Mouse (Mus musculus) kidney, postnatal 10 days (tissue): ENCODE measurements around the gene Cmtm5.
"Not testable (repeated sequence)": the region's sequence is repeated elsewhere in the genome, so short reads cannot be mapped to it uniquely, and the experiment has no call there.

Experiments
- DNase-seq: peaks from one replicate; pipeline ENCODE4 v3.0.0; 2021; ENCODE audit warnings: mixed read lengths

The Cmtm5 gene

DNA sequence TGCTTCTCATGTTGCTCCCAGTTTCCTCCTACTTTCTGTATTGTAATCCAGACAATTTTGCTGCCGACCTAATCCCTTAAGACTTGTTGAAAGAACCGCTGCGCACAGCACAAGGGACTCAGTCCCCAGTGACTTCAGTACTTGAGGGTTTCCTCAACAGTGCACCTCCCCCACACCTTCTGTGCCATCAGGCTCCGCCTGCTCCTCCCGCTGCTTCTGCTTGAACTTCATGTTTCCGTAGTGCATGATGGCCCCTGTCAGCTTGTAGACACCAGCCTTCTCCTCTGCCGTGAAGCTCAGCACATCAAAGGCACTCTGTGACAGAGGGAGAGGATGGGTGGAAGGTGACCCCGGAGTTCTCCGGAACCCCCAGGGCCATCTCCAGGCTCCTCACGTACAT lies 24.7 kb downstream of the Cmtm5 start:
- DNase-seq: no peak

DNA sequence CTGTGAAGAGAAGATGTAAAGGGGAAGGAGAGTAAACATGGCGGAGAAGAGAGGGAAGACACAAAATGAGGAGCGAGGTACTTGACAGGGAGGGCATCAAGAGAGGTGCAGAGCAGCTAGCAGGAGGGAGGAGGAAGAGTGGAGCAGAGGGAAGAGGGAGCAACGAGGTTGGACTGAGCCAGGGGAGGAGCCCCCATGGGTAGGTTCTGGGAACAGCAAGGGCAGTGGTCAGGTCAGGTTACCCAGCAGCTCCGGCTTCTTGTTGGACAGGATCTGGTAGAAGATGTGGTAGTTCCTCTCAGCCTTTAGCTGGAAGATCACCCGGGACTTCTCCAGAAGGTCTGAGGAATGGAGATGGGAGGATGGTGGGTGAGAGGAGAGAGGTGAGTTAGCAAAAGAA lies 25.4 kb downstream of the Cmtm5 start:
- no peak for DNase-seq

DNA sequence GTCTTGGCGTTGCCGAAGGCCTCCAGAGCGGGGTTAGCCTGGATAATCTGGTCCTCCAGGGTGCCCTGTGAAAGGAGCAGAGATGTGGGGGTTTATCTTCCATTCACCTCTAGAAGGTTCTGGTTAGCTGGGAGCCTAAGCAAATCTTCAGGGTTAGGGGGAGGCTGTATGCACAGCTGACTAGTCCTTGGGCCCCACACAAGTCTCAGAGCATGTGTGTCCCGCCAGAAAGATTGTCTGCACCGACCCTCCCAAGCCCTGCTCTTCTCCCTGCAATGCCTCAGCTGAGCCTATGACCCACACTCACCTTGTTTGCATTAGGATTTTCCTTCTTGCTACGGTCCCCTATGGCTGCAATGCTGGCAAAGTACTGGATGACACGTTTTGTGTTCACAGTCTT lies 26.7 kb downstream of the Cmtm5 start:
- no peak for DNase-seq

DNA sequence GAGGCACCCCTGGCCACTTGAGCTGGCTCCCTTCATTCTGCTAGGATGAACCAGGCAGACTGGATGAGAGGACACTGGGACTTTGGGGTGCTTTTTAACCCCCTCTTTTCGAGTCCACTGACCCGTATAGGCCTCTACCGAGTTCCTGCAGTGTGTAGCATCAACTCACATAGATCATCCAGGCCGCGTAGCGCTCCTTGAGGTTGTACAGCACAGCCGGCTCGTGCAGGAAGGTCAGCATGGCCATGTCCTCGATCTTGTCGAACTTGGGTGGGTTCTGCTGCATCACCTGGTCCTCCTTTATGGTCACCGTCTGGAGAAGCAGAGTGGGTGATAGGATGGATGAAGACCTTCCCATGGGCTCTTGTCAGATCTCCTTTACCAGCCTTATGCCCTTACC lies 27.7 kb downstream of the Cmtm5 start:
- no peak for DNase-seq

DNA sequence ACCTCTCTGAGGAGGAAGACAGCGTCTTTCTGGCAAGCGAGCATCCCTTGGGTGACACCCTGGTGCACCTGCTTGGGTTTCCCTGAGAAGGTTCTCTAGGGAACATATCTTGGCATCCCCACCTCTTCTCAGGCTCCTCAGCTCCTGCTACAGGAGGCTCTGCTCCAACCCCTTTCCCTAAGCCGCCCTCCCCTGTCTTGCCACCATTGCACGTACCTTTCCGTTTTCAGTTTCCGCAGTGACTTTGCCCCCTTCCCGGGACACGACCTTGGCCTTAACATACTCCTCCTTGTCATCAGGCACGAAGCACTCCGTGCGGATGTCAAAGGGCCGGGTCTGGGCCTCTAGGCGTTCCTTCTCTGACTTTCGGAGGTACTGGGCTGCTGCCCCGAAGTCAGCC lies 29.0 kb downstream of the Cmtm5 start:
- no peak for DNase-seq

DNA sequence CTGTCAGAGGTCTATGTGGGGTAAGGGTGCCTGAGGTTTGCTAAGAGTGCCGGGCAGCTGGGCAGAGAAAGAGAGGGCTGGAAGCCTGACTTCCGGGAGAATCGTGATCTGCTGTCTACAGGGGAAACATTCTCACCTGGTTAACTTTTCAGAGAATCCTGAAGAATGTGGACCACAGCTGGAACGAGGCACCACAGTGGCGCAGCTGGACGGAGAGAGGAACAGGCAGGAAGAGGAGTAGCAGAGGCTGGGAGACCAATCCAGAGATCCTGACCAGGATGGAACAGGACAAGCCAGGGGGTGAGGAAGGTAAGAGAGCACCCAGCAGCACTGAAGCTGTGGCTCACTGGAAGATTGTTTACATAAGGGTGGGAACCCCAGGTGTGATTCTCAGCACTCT lies 29.6 kb downstream of the Cmtm5 start:
- no peak for DNase-seq

DNA sequence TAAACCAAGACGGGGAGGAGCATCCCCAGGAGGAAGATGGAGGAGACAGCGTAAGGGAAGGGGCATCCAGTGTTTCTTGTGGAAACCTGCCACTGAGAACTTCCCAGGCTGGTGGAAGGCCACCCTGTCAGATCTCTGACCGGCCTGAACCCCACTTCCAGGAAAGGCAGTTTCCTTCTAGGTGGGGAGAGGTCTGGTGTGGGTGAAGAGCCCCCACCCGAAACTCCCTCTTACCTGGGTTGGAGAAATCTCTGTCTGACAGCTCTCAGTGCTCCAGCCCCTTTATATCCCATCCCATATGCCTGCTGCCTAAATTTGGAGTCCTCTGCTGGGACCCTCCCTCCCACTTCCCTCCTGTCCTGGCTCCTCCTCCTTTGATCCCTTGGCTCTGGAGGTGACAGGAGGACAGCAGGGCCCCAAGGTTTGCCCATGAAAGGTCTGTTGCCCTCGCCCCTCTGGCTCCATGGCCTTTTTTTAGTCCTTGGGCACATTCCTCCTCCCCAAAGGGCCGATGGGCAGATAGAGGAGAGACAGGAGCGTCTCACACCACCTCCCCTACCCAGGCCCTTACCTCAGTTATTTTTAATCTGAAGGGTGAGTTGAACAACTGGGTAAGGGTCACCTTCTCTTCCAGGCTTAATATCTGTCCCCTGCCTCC lies 30.4 kb downstream of the Cmtm5 start, which contains the start of gene Myh6:
TSS of gene Myh6 (minus strand) at position 608 of the 658 bp plus-strand sequence.
- DNase-seq: no peak

DNA sequence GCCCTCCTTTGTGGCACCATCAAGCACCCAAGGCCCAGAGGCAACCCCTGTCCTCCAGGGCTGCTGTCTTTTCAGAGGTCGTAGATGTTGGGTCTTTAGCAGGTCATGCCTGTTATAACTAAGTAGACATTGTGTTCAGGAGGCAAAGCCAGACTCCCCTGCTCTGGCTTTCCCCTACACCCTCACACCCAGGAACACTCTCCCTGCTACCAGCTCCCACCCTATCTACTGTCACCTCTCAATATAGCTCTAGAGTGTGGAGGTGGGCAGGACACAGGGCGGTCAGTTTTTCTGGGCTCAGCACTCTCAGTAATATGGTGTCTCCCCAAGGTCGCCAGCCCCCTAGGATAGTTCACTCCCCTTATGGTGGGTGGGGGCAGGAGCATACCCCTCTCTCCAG lies 31.8 kb downstream of the Cmtm5 start:
- DNase-seq: no peak

DNA sequence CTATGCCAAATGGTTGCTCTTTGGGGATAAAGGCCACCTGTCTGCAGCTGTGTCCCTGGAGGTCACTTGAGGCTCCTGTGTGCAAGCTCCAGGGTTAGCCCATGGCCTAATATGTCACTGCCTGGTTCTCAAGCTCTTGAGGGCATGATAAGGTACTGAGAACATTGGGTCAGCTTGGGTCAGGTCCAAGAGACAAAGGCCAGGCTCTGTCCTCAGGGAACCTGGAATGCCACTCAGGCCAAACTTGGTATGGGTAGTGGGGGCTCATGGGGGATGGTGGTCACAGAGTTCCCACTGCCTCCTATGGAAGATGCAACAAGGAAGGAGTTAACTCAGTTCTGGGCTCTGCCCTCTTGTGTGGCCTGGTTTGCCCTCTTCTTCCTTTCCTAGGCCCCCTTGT lies 32.3 kb downstream of the Cmtm5 start:
- no peak for DNase-seq

DNA sequence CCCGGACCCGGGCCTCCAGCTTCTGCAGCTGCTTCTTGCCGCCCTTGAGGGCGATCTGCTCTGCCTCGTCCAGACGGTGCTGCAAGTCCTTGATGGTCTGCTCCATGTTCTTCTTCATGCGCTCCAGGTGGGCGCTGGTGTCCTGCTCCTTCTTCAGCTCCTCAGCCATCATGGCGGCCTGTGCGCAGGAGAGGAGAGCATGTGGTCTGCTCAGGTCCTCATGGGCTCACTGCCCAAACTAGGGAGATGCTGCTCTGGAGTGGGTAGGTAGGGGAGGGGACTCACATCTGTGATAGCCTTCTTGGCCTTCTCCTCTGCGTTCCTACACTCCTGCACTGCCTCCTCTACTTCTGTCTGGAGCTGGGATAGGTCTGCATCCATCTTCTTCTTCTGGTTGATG lies 36.7 kb downstream of the Cmtm5 start:
- DNase-seq: not testable (repeated sequence)

DNA sequence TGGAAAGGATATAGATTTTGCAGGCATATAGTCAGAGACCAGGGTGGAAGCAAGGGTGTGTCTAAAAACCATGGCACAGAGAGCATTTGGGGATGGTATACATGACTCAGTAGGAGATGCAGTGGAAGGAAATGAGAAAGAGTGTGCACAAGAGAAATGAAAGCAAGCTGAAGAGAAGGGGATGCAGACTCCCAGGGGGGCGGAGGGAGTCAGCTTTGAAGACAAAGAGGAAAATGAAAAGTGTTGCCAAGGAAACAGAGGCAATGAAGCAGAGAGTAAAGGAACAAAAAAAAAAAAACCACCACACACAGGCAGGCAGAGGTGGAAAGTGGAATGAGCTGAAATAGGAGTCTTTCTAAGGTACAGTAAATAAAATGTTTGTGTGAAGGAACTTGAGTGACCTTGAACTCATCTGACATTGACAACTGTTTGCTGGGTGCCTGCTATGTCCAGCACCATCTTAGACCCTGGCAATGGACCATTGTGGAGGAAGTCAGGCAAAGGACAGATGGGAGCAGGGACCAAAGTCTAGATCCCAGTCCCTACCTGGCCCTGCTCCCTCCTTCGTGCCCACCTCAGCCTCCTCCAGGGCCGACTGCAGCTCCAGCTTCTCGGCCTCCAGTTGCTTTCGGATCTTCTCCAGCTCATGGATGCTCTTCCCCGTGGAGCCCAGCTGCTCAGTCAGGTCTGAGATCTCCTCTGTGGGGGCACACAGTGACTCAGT lies 38.2 kb downstream of the Cmtm5 start:
- DNase-seq: no peak

DNA sequence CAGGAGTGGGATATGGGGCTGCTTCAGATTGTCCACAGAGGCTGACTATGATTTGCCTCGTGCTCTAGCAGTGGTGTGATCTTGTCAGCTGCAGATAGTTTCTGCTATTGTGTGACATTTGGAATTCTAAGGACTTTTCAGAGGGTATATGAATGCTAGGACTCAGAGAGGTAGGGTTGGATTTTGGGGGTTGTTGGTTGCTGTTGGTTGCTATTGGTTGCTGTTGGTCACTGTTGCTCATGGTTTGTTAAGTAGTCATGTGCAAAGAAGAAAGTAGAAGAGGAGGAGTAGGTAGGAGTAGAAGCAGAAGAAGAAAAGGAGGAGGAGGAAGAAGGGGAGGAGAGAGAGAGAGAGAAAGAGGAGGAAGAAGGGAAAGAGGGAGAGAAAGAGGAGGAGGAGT lies 40.6 kb downstream of the Cmtm5 start, which contains the start of gene Gm17428:
TSS of gene Gm17428 (plus strand) at position 301 of the 400 bp plus-strand sequence.
- no peak for DNase-seq

DNA sequence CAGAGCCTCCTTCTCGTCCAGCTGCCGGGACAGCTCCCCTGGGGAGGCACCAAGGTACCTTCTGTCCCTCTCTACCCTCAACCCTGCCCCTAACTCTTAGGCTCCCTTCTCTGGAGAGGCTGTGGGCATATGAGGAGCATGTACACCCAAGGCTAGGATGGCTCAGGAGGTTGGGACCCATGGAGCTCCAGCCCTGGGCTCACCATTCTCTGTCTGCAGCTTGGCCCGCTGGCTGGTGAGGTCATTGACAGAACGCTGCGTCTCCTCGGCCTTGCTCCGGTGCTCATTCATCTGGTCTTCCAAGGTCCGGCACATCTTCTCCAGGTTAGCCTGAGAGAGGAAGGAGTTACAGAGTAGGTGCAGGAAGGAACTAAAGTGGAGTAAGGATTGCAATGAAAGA lies 42.6 kb downstream of the Cmtm5 start:
- DNase-seq: no peak

DNA sequence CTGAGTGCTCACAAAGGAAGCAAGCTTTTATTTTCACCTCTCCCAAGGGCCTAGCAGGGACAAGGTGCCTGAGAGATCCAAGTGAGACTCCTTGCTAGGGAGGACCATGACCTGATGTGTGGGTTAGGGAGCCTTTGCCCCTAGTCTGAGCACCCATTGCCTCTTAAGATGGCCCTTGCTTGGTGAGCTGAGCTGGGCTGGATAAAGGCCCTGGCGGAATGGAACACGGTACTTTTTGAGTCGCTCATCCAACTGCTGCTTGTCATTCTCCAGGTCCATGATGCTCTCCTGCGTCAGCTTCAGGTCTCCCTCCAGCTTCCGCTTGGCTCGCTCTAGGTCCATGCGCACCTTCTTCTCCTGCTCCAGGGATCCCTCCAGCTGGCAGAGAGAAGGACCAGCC lies 45.9 kb downstream of the Cmtm5 start:
- no peak for DNase-seq

DNA sequence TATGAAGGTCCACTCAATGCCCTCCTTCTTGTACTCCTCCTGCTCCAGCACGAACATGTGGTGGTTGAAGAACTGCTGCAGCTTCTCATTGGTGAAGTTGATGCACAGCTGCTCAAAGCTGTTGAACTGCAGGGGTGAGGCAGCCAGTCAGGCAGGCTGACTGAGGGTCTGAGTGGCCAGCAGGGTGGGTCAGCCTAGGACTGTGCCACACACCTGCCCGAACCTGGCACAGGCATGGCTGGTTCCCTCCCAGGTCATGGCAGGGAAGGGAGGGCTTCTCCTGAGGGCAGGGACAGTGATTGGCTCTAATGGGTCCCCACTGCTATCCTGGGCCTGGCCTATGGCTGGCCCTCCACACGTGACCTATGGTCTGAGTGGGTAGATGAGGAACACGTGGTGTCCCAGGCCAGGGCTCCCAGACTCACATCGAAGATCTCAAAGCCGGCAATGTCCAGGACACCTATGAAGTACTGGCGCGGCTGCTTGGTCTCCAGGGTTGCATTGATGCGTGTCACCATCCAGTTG lies 52.4 kb downstream of the Cmtm5 start:
- DNase-seq: not testable (repeated sequence)
